ENCODE assay signal across 9 mouse cellular contexts in genomic region chr4:41696930-41697841, GRCm38 (mm10). TPM values are rescaled to one million over a fixed set of nuclear protein-coding genes. Genes with fewer than 3 reads are reported as not detected.
A peak's percentile ranks its signal among the peaks of the same experiment; 100 is the strongest.
DNase-seq lines count a peak whose midpoint lies in the region; ATAC-seq and TF ChIP-seq lines count a peak whose summit lies in the region.
"Not testable (repeated sequence)": the region's sequence is repeated elsewhere in the genome, so short reads cannot be mapped to it uniquely, and the experiment has no call there.
"Had no signal": no experiment of that assay in that cellular context is flagged by ENCODE, and none has a peak within 500 bp of the region (broad histone marks: within the 10 kb centered on the region; RNA-seq: fewer than 3 reads in every experiment).

Gene Cntfr (minus strand): TSS chr4:41697089.

- H3K4me1 ChIP-seq in hindbrain, postnatal 0 days (ENCODE audit: insufficient read depth, low read length): not testable (repeated sequence)

- H3K27ac ChIP-seq in hindbrain, postnatal 0 days: not testable (repeated sequence)

- peak; percentile 90 for DNase-seq in adrenal gland, adult 18-20 months (ENCODE audit: low spot score in 2 of 2)
- DNase-seq in embryo, embryonic 10 days (ENCODE audit: low spot score): peak; percentile 86
- DNase-seq in gastrocnemius, postnatal 25 days: peak; percentile 79
- DNase-seq in hindbrain, postnatal 0 days (ENCODE audit: low spot score): peak; percentile 82
- peak; percentile 89 for DNase-seq in left cerebral cortex, adult 18-20 months (ENCODE audit: low spot score in 2 of 2)
- DNase-seq in lung, postnatal 4 days: peak; percentile 84 to 89
- DNase-seq in right cerebral cortex, postnatal 14 days: peak; percentile 83
- peak; percentile 85 for DNase-seq in urinary bladder, postnatal 25 days (ENCODE audit: low spot score)

- H3K4me2 ChIP-seq in hindbrain, postnatal 0 days (ENCODE audit: low read depth, low read length): not testable (repeated sequence)

- not testable (repeated sequence) for H3K9ac ChIP-seq in hindbrain, postnatal 0 days (replicated peaks; ENCODE audit: low read length)

- not testable (repeated sequence) for H3K4me3 ChIP-seq in hindbrain, postnatal 0 days (ENCODE audit: low read length)

- not testable (repeated sequence) for H3K36me3 ChIP-seq in hindbrain, postnatal 0 days (ENCODE audit: insufficient read depth, low read length)

- H3K9me3 ChIP-seq in hindbrain, postnatal 0 days (ENCODE audit: low read length): not testable (repeated sequence)

- peak; percentile 80 for TF ChIP-seq CTCF in hindbrain, postnatal 0 days (IDR thresholded peaks at IDR 0.05; ENCODE audit: low read depth)

- 21% methylated on average over 26 of the region's 40 CpGs for WGBS in hindbrain, postnatal 0 days

- H3K27me3 ChIP-seq in hindbrain, postnatal 0 days (ENCODE audit: insufficient read depth, low read length): not testable (repeated sequence)

- ATAC-seq in hindbrain, postnatal 0 days: not testable (repeated sequence)

RNA-seq across cellular contexts. Expression of gene Cntfr, which starts in this region (rescaled TPM):
- total RNA-seq in adrenal gland, adult 18-20 months (2021): 10 to 100 TPM; 36.2 to 36.6 TPM
- 10 to 100 TPM; 33.5 to 34.7 TPM for total RNA-seq in gastrocnemius, postnatal 25 days (2021)
- total RNA-seq in hindbrain, postnatal 0 days (2014; rRNA removed): 59.3 and 61.9 TPM in 2 replicates
- 18.5 and 22.1 TPM in 2 replicates for polyA plus RNA-seq in hindbrain, postnatal 0 days (2015; fragmentation: Nextera tagmentation; extraction: Ambion mirVana)
- 100 to 1,000 TPM; 117 to 131 TPM for total RNA-seq in left cerebral cortex, adult 18-20 months (2021)
- polyA plus RNA-seq: erythroblast, embryonic 14.5 days had no signal
